Mouse (Mus musculus): ENCODE data around the gene Slc25a3. TPM values are rescaled to one million over a fixed set of nuclear protein-coding genes. Genes with fewer than 3 reads are reported as not detected.

Slc25a3 gene
- polyA plus RNA-seq, 1 experiment from 2014 or later, result 413 TPM

- H3K4me3 ChIP-seq, result no peak overlapping the region
- H3K9me3 ChIP-seq, result no peaks in the 10 kb centered on the region
- H3K27ac ChIP-seq, result no peak overlapping the region
- no peaks in the 10 kb centered on the region for H3K27me3 ChIP-seq (ENCODE audit: insufficient read depth, poor library complexity, severe bottlenecking)
- DNase-seq (ENCODE audit: low spot score), result no peak
- H3K4me1 ChIP-seq (replicated peaks), result peaks cover 3% of the 10 kb centered on the region
- WGBS, result 94% methylated on average over 11 of the region's 11 CpGs
- peaks cover 96% of the 10 kb centered on the region for H3K36me3 ChIP-seq
Measured at GRCm38 (mm10) chr10:91162077-91162476, 38.2 kb upstream of the Slc25a3 start.

- no peak overlapping the region for H3K4me3 ChIP-seq
- H3K27ac ChIP-seq, result no peak overlapping the region
- H3K27me3 ChIP-seq (ENCODE audit: insufficient read depth, poor library complexity, severe bottlenecking), result no peaks in the 10 kb centered on the region
- peaks cover 100% of the 10 kb centered on the region for H3K36me3 ChIP-seq
- H3K4me1 ChIP-seq (replicated peaks), result no peaks in the 10 kb centered on the region
- no peaks in the 10 kb centered on the region for H3K9me3 ChIP-seq
- no peak for DNase-seq (ENCODE audit: low spot score)
- 96% methylated on average over 5 of the region's 5 CpGs for WGBS
Measured at GRCm38 (mm10) chr10:91161006-91161405, 37.1 kb upstream of the Slc25a3 start.

- H3K27ac ChIP-seq, result no peak overlapping the region
- no peaks in the 10 kb centered on the region for H3K9me3 ChIP-seq
- DNase-seq (ENCODE audit: low spot score), result no peak
- WGBS, result 94% methylated on average over 8 of the region's 8 CpGs
- peaks cover 100% of the 10 kb centered on the region for H3K36me3 ChIP-seq
- H3K4me3 ChIP-seq, result no peak overlapping the region
- no peaks in the 10 kb centered on the region for H3K4me1 ChIP-seq (replicated peaks)
- no peaks in the 10 kb centered on the region for H3K27me3 ChIP-seq (ENCODE audit: insufficient read depth, poor library complexity, severe bottlenecking)
Measured at GRCm38 (mm10) chr10:91158442-91158841, 34.6 kb upstream of the Slc25a3 start.

GRCm38 (mm10) chr10:91156338-91156737 is 32.5 kb upstream of the Slc25a3 start:
- Histone ChIP-seq H3K27me3 (ENCODE audit: insufficient read depth, poor library complexity, severe bottlenecking) (no peaks in the 10 kb centered on the region), H3K4me3 (no peak overlapping the region), H3K27ac (no peak overlapping the region), H3K4me1 (replicated peaks) (no peaks in the 10 kb centered on the region), H3K9me3 (no peaks in the 10 kb centered on the region), H3K36me3 (peaks cover 99% of the 10 kb centered on the region)
- no peak for DNase-seq (ENCODE audit: low spot score)
- 96% methylated on average over 6 of the region's 6 CpGs for WGBS

GRCm38 (mm10) chr10:91153894-91154503 is 30.1 kb upstream of the Slc25a3 start:
- DNase-seq (ENCODE audit: low spot score), result no peak
- H3K27ac ChIP-seq, result no peak overlapping the region
- no peaks in the 10 kb centered on the region for H3K9me3 ChIP-seq
- no peaks in the 10 kb centered on the region for H3K27me3 ChIP-seq (ENCODE audit: insufficient read depth, poor library complexity, severe bottlenecking)
- H3K4me3 ChIP-seq, result no peak overlapping the region
- H3K4me1 ChIP-seq (replicated peaks), result no peaks in the 10 kb centered on the region
- H3K36me3 ChIP-seq, result peaks cover 99% of the 10 kb centered on the region
- 94% methylated on average over 10 of the region's 10 CpGs for WGBS

GRCm38 (mm10) chr10:91145413-91145812 is 21.6 kb upstream of the Slc25a3 start:
- no peak overlapping the region for H3K27ac ChIP-seq
- H3K4me3 ChIP-seq, result no peak overlapping the region
- 95% methylated on average over 7 of the region's 7 CpGs for WGBS
- H3K36me3 ChIP-seq, result peaks cover 60% of the 10 kb centered on the region
- H3K4me1 ChIP-seq (replicated peaks), result no peaks in the 10 kb centered on the region
- no peak for DNase-seq (ENCODE audit: low spot score)
- no peaks in the 10 kb centered on the region for H3K9me3 ChIP-seq
- H3K27me3 ChIP-seq (ENCODE audit: insufficient read depth, poor library complexity, severe bottlenecking), result no peaks in the 10 kb centered on the region

- 77% methylated on average over 18 of the region's 18 CpGs for WGBS
- Histone ChIP-seq H3K9me3 (no peaks in the 10 kb centered on the region), H3K36me3 (peaks cover 42% of the 10 kb centered on the region), H3K4me1 (replicated peaks) (no peaks in the 10 kb centered on the region), H3K4me3 (no peak overlapping the region), H3K27ac (no peak overlapping the region), H3K27me3 (ENCODE audit: insufficient read depth, poor library complexity, severe bottlenecking) (no peaks in the 10 kb centered on the region)
- DNase-seq (ENCODE audit: low spot score), result no peak
Measured at GRCm38 (mm10) chr10:91143313-91144230, 19.7 kb upstream of the Slc25a3 start.

- Histone ChIP-seq H3K27ac (no peak overlapping the region), H3K36me3 (peaks cover 33% of the 10 kb centered on the region), H3K4me3 (no peak overlapping the region), H3K9me3 (no peaks in the 10 kb centered on the region), H3K27me3 (ENCODE audit: insufficient read depth, poor library complexity, severe bottlenecking) (no peaks in the 10 kb centered on the region), H3K4me1 (replicated peaks) (peaks cover 2% of the 10 kb centered on the region; the same call in 1 of the 2 replicates)
- no peak for DNase-seq (ENCODE audit: low spot score)
- 66% methylated on average over 10 of the region's 10 CpGs for WGBS
Measured at GRCm38 (mm10) chr10:91142654-91143191, 18.9 kb upstream of the Slc25a3 start.

- no peak for DNase-seq (ENCODE audit: low spot score)
- H3K27ac ChIP-seq, result no peak overlapping the region
- H3K4me3 ChIP-seq, result no peak overlapping the region
- no peaks in the 10 kb centered on the region for H3K9me3 ChIP-seq
- WGBS, result 49% methylated on average over 2 of the region's 2 CpGs
- no peaks in the 10 kb centered on the region for H3K27me3 ChIP-seq (ENCODE audit: insufficient read depth, poor library complexity, severe bottlenecking)
- H3K4me1 ChIP-seq (replicated peaks), result peaks cover 5% of the 10 kb centered on the region; the same call in 1 of the 2 replicates
- H3K36me3 ChIP-seq, result peaks cover 22% of the 10 kb centered on the region
Measured at GRCm38 (mm10) chr10:91141564-91141963, 17.7 kb upstream of the Slc25a3 start.

GRCm38 (mm10) chr10:91139148-91139766 is 15.4 kb upstream of the Slc25a3 start:
- Histone ChIP-seq H3K36me3 (0 out of 2 replicates have a peak, but pooled peaks cover 1% of the 10 kb centered on the region), H3K27me3 (ENCODE audit: insufficient read depth, poor library complexity, severe bottlenecking) (no peaks in the 10 kb centered on the region), H3K27ac (no peak overlapping the region), H3K4me1 (replicated peaks) (peaks cover 5% of the 10 kb centered on the region; the same call in 1 of the 2 replicates), H3K9me3 (no peaks in the 10 kb centered on the region), H3K4me3 (no peak overlapping the region)
- DNase-seq (ENCODE audit: low spot score), result no peak
- WGBS, result 92% methylated on average over 14 of the region's 14 CpGs

- 87% methylated on average over 3 of the region's 3 CpGs for WGBS
- no peak overlapping the region for H3K27ac ChIP-seq
- DNase-seq (ENCODE audit: low spot score), result no peak
- H3K9me3 ChIP-seq, result no peaks in the 10 kb centered on the region
- H3K36me3 ChIP-seq, result no peaks in the 10 kb centered on the region
- H3K27me3 ChIP-seq (ENCODE audit: insufficient read depth, poor library complexity, severe bottlenecking), result no peaks in the 10 kb centered on the region
- no peak overlapping the region for H3K4me3 ChIP-seq
- H3K4me1 ChIP-seq (replicated peaks), result peaks cover 5% of the 10 kb centered on the region; the same call in 1 of the 2 replicates
Measured at GRCm38 (mm10) chr10:91138317-91138716, 14.5 kb upstream of the Slc25a3 start.

GRCm38 (mm10) chr10:91137400-91137799 is 13.5 kb upstream of the Slc25a3 start:
- Histone ChIP-seq H3K27me3 (ENCODE audit: insufficient read depth, poor library complexity, severe bottlenecking) (no peaks in the 10 kb centered on the region), H3K27ac (no peak overlapping the region), H3K4me3 (no peak overlapping the region), H3K36me3 (no peaks in the 10 kb centered on the region), H3K9me3 (no peaks in the 10 kb centered on the region), H3K4me1 (replicated peaks) (peaks cover 5% of the 10 kb centered on the region; the same call in 1 of the 2 replicates)
- WGBS, result 74% methylated on average over 9 of the region's 9 CpGs
- DNase-seq (ENCODE audit: low spot score), result no peak
